Mouse (Mus musculus) kidney, embryonic 16.5 days (tissue): Measurements from ENCODE around the gene Cacnb2. TPM values are rescaled to one million over a fixed set of nuclear protein-coding genes. Genes with fewer than 3 reads are reported as not detected.

Experiments
- ATAC-seq: fragments of 200-750 bp; cut with Nextera tagmentation; 2 replicates; pipeline ENCODE4 v1.8.0; 2017; ENCODE audit warnings: moderate TSS enrichment; ENCODE audit not compliant: low FRiP score, low TSS enrichment
- H3K27ac ChIP-seq: fragments of 300-500 bp; sonication (generic); 2 replicates; pipeline ENCODE4 v1.5.1; 2014; ENCODE audit warnings: low read length
- H3K27me3 ChIP-seq: fragments of 300-500 bp; sonication (generic); 2 replicates; pipeline ENCODE4 v1.6.1; 2014; ENCODE audit warnings: low read length, control low read depth, mixed read lengths; ENCODE audit not compliant: insufficient read depth
- H3K36me3 ChIP-seq: fragments of 300-500 bp; sonication (generic); 2 replicates; pipeline ENCODE4 v1.6.1; 2014; ENCODE audit warnings: low read length, control low read depth, mixed read lengths; ENCODE audit not compliant: insufficient read depth
- H3K4me1 ChIP-seq: fragments of 300-500 bp; sonication (generic); 2 replicates; pipeline ENCODE4 v1.6.1; 2014; ENCODE audit warnings: low read length, control low read depth, mixed read lengths; ENCODE audit not compliant: insufficient read depth
- H3K4me2 ChIP-seq: fragments of 300-500 bp; sonication (generic); replicated peaks from 2 replicates; pipeline ENCODE4 v1.6.1; 2014; ENCODE audit warnings: low read depth, low read length
- H3K4me3 ChIP-seq: fragments of 300-500 bp; sonication (generic); 2 replicates; pipeline ENCODE4 v1.5.1; 2014; ENCODE audit warnings: mild to moderate bottlenecking, low read length
- H3K9ac ChIP-seq: fragments of 300-500 bp; sonication (generic); replicated peaks from 2 replicates; pipeline ENCODE4 v1.6.1; 2014; ENCODE audit warnings: low read length
- H3K9me3 ChIP-seq: fragments of 300-500 bp; sonication (generic); 2 replicates; pipeline ENCODE4 v1.6.1; 2016; ENCODE audit warnings: low read length, control low read depth
- WGBS: fragments of 180-500 bp; shearing (Covaris S2); extraction: QIAGEN DNeasy Blood & Tissue Kit; methylation state at CpG from one replicate; pipeline ENCODE4 v1.1.7; 2014; 5-methylcytosine and 5-hydroxymethylcytosine counted together
- polyA plus RNA-seq: library from polyadenylated mRNA; unstranded; fragments of >200 nt; fragmentation: Nextera tagmentation; extraction: Ambion mirVana; gene quantifications from 2 replicates; pipeline ENCODE4 v1.2.1, GENCODE M21; 2015

Cacnb2 gene
- polyA plus RNA-seq, 1 experiment from 2014 or later = 2.0 TPM

- Histone ChIP-seq H3K9ac (peak overlapping the region; percentile 63), H3K36me3 (no peaks in the 10 kb centered on the region), H3K27ac (no peak overlapping the region), H3K4me1 (peaks cover 13% of the 10 kb centered on the region), H3K4me2 (peak overlapping the region; percentile 60), H3K9me3 (no peaks in the 10 kb centered on the region), H3K4me3 (peak overlapping the region; percentile 39), H3K27me3 (no peaks in the 10 kb centered on the region)
- peak; percentile 65; the same call in 1 of the 2 replicates for ATAC-seq
- WGBS = 7% methylated on average over 15 of the region's 15 CpGs
Measured at GRCm38 (mm10) chr2:14873701-14874181, 270.9 kb downstream of the Cacnb2 start.

GRCm38 (mm10) chr2:14874281-14875037 lies 271.6 kb downstream of the Cacnb2 start:
- Histone ChIP-seq H3K27me3 (no peaks in the 10 kb centered on the region), H3K9ac (no peak overlapping the region), H3K4me1 (peaks cover 13% of the 10 kb centered on the region), H3K36me3 (no peaks in the 10 kb centered on the region), H3K4me3 (peak overlapping the region; percentile 39), H3K27ac (no peak overlapping the region), H3K9me3 (no peaks in the 10 kb centered on the region), H3K4me2 (peak overlapping the region; percentile 60)
- 34% methylated on average over 13 of the region's 13 CpGs for WGBS
- no peak for ATAC-seq

- no peak for ATAC-seq
- 30% methylated on average over 2 of the region's 2 CpGs for WGBS
- H3K4me3 ChIP-seq = no peak overlapping the region
Measured at GRCm38 (mm10) chr2:14875121-14875520, 272.2 kb downstream of the Cacnb2 start.

GRCm38 (mm10) chr2:14875616-14876015 lies 272.7 kb downstream of the Cacnb2 start:
- no peaks in the 10 kb centered on the region for H3K36me3 ChIP-seq
- no peak for ATAC-seq
- no peak overlapping the region for H3K9ac ChIP-seq
- no peaks in the 10 kb centered on the region for H3K9me3 ChIP-seq
- no peak overlapping the region for H3K27ac ChIP-seq
- H3K4me3 ChIP-seq = no peak overlapping the region
- no peak overlapping the region for H3K4me2 ChIP-seq
- no peaks in the 10 kb centered on the region for H3K27me3 ChIP-seq
- 76% methylated on average over 6 of the region's 6 CpGs for WGBS
- H3K4me1 ChIP-seq = peaks cover 13% of the 10 kb centered on the region

More at GRCm38 (mm10) chr2:14875121-14875520, 272.2 kb downstream of the Cacnb2 start:
- Histone ChIP-seq H3K4me2 (no peak overlapping the region; the same call in 1 of the 2 replicates), H3K9me3 (no peaks in the 10 kb centered on the region), H3K36me3 (no peaks in the 10 kb centered on the region), H3K9ac (no peak overlapping the region), H3K27me3 (no peaks in the 10 kb centered on the region), H3K4me1 (peaks cover 13% of the 10 kb centered on the region), H3K27ac (no peak overlapping the region)

- H3K4me3 ChIP-seq = no peak overlapping the region
- H3K36me3 ChIP-seq = no peaks in the 10 kb centered on the region
- no peaks in the 10 kb centered on the region for H3K27me3 ChIP-seq
- no peak overlapping the region for H3K27ac ChIP-seq
- H3K9me3 ChIP-seq = no peaks in the 10 kb centered on the region
- no peak overlapping the region for H3K4me2 ChIP-seq
- peaks cover 7% of the 10 kb centered on the region for H3K4me1 ChIP-seq
- H3K9ac ChIP-seq = no peak overlapping the region
- ATAC-seq = no peak
Measured at GRCm38 (mm10) chr2:14878953-14879352, 276.1 kb downstream of the Cacnb2 start.

- Histone ChIP-seq H3K27me3 (no peaks in the 10 kb centered on the region), H3K27ac (no peak overlapping the region), H3K9ac (no peak overlapping the region), H3K4me2 (no peak overlapping the region), H3K4me3 (no peak overlapping the region), H3K36me3 (no peaks in the 10 kb centered on the region), H3K4me1 (no peaks in the 10 kb centered on the region), H3K9me3 (no peaks in the 10 kb centered on the region)
- no peak for ATAC-seq
- WGBS = 71% methylated on average over 3 of the region's 3 CpGs
Measured at GRCm38 (mm10) chr2:14883460-14883859, 280.6 kb downstream of the Cacnb2 start.

DNA sequence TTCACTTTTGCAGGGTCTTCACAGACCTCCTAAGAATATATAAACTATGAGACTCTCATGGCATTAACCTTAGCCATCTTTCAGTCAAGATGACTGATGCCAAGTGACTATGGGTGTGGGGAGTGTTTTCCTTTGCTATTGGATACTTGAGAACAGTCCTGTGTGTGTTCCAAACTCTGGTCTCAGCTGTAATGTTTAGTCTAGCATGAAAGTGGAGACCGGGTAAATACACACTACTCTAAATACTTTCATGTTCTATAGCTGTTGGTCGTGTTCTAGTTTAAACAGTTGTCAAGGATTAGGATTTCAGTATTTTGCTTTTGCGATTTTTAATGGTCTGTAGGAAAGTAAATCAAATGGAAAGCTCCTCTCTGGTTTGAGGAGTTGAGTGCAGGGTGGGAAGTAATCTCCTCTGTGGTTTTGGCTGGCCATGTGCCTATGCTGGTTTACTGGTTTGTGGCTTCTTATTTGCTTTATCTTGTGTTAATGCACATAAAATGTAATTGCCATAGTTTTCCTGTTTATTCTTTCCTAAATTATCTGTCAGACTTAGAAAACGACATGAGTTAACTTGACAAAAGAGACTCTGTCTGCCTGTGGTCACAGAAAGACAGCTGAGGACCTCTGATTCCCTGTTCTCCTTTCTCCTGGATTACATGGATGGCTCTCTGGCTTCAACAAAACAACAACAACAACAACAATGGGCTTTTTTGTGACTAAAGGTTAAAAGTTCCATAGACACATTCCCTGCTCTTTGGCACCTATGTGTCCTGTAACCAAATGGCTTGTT lies 285.7 kb downstream of the Cacnb2 start:
- no peaks in the 10 kb centered on the region for H3K9me3 ChIP-seq
- no peaks in the 10 kb centered on the region for H3K27me3 ChIP-seq
- H3K27ac ChIP-seq = no peak overlapping the region
- 13% methylated on average over 4 of the region's 4 CpGs for WGBS
- no peak overlapping the region for H3K4me2 ChIP-seq
- peak; percentile 86 for ATAC-seq
- H3K4me1 ChIP-seq = no peaks in the 10 kb centered on the region
- H3K9ac ChIP-seq = no peak overlapping the region
- no peak overlapping the region for H3K4me3 ChIP-seq
- H3K36me3 ChIP-seq = no peaks in the 10 kb centered on the region

GRCm38 (mm10) chr2:14903837-14904236 lies 300.9 kb downstream of the Cacnb2 start:
- H3K4me3 ChIP-seq = no peak overlapping the region
- no peak overlapping the region for H3K4me2 ChIP-seq
- no peak for ATAC-seq
- whole genome bisulfite sequencing = 71% methylated on average over 3 of the region's 3 CpGs
- no peaks in the 10 kb centered on the region for H3K27me3 ChIP-seq
- H3K9ac ChIP-seq = no peak overlapping the region
- H3K36me3 ChIP-seq = no peaks in the 10 kb centered on the region
- peaks cover 2% of the 10 kb centered on the region; the same call in 1 of the 2 replicates for H3K4me1 ChIP-seq
- no peaks in the 10 kb centered on the region for H3K9me3 ChIP-seq
- H3K27ac ChIP-seq = no peak overlapping the region

- no peak overlapping the region for H3K9ac ChIP-seq
- 88% methylated on average over 2 of the region's 2 CpGs for WGBS
- H3K4me3 ChIP-seq = no peak overlapping the region
- H3K9me3 ChIP-seq = no peaks in the 10 kb centered on the region
- H3K4me2 ChIP-seq = no peak overlapping the region
- H3K36me3 ChIP-seq = no peaks in the 10 kb centered on the region
- ATAC-seq = no peak
- peaks cover 2% of the 10 kb centered on the region; the same call in 1 of the 2 replicates for H3K4me1 ChIP-seq
- no peak overlapping the region for H3K27ac ChIP-seq
- H3K27me3 ChIP-seq = no peaks in the 10 kb centered on the region
Measured at GRCm38 (mm10) chr2:14904865-14905264, 302.0 kb downstream of the Cacnb2 start.
